Mouse (Mus musculus): Measurements from ENCODE around the gene Afap1l2.

GRCm38 (mm10) chr19:56999781-57000180, 8.2 kb downstream of the Afap1l2 start:
- TF ChIP-seq CTCF (IDR thresholded peaks at IDR 0.05; ENCODE audit: low read depth, low read length) = no peak
- no peak for TF ChIP-seq POLR2A (IDR thresholded peaks at IDR 0.05; ENCODE audit: insufficient read depth, low read length)

Measured in ES-Bruce4 (cell line).